Mouse (Mus musculus): Measurements from ENCODE around the gene Kcmf1.
"Not testable (repeated sequence)": the region's sequence is repeated elsewhere in the genome, so short reads cannot be mapped to it uniquely, and the experiment has no call there.

DNA sequence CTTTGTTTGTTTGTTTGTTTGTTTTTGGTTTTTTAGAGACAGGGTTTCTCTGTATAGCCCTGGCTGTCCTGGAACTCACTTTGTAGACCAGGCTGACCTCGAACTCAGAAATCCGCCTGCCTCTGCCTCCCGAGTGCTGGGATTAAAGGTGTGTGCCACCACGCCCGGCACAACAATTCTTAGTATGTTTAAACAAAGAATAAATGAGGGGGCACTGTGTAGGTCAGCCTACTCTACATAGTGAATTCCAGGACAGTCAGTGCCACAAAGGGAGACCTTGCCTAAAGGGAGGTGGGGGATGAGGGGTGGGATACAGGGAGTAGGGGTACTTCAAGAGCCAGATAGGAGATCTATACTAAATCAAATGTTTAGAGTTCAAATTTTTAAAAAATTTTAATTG, 37.1 kb downstream of the Kcmf1 start:
- not testable (repeated sequence) for TF ChIP-seq MAX (IDR thresholded peaks at IDR 0.05); CTCF (IDR thresholded peaks at IDR 0.05; ENCODE audit: control insufficient read depth, insufficient read depth, insufficient read length); MYOD1 (IDR thresholded peaks at IDR 0.05; ENCODE audit: control insufficient read depth, insufficient read length, low read depth)
